Mouse (Mus musculus) liver, adult 2 months (tissue): ENCODE results near the gene Acsl5. TPM values are rescaled to one million over a fixed set of nuclear protein-coding genes. Genes with fewer than 3 reads are reported as not detected.
A peak's percentile ranks its signal among the peaks of the same experiment; 100 is the strongest.

Source experiments
- DNase-seq: peaks from one replicate; pipeline ENCODE4 v3.0.0-alpha.2; 2011; ENCODE audit warnings: low read depth, low spot score; ENCODE audit errors: extremely low read depth
- H3K27ac ChIP-seq: fragments of 200-500 bp; replicated peaks from 2 replicates; pipeline ENCODE4 v1.5.1; 2012; ENCODE audit warnings: low read depth, mild to moderate bottlenecking, control low read depth, inconsistent platforms, low read length; ENCODE audit not compliant: insufficient read depth
- H3K27me3 ChIP-seq: fragments of 200-500 bp; 2 replicates; pipeline ENCODE4 v1.6.1; 2012; ENCODE audit warnings: mild to moderate bottlenecking, moderate library complexity, low read length, inconsistent platforms; ENCODE audit not compliant: control insufficient read depth, insufficient read depth
- H3K36me3 ChIP-seq: fragments of 200-500 bp; 2 replicates; pipeline ENCODE4 v1.6.1; 2012; ENCODE audit warnings: low read length, inconsistent platforms; ENCODE audit not compliant: control insufficient read depth, insufficient read depth
- H3K4me1 ChIP-seq: fragments of 200-500 bp; 2 replicates; pipeline ENCODE4 v1.6.1; 2011; ENCODE audit warnings: low read length; ENCODE audit not compliant: control insufficient read depth, insufficient read depth
- H3K4me3 ChIP-seq: fragments of 200-500 bp; 2 replicates; pipeline ENCODE4 v1.5.1; 2011; ENCODE audit warnings: low read depth, mild to moderate bottlenecking, control low read depth, low read length, moderate library complexity; ENCODE audit not compliant: insufficient read depth
- H3K79me2 ChIP-seq: fragments of 200-500 bp; 2 replicates; pipeline ENCODE4 v1.6.1; 2012; ENCODE audit warnings: inconsistent platforms, mild to moderate bottlenecking, low read length, moderate library complexity; ENCODE audit not compliant: control insufficient read depth, insufficient read depth
- H3K9ac ChIP-seq: fragments of 200-500 bp; 2 replicates; pipeline ENCODE4 v1.6.1; 2012; ENCODE audit warnings: low read depth, mild to moderate bottlenecking, control low read depth, inconsistent platforms, low read length
- CTCF ChIP-seq: fragments of 200-500 bp; IDR thresholded peaks from 2 replicates; pipeline ENCODE4 v1.5.1; 2011; ENCODE audit warnings: low read depth, low read length, control low read depth
- POLR2A ChIP-seq: fragments of 200-500 bp; IDR thresholded peaks from 2 replicates; pipeline ENCODE4 v1.6.1; 2011; ENCODE audit warnings: low read length, control low read depth; ENCODE audit not compliant: insufficient read depth; ENCODE audit errors: extremely low read depth
- WGBS: fragments of 180-500 bp; shearing (Covaris S2); methylation state at CpG from one replicate; pipeline ENCODE4 v1.1.7; 2018; 5-methylcytosine and 5-hydroxymethylcytosine counted together
- polyA plus RNA-seq: library from polyadenylated mRNA; depleted of rRNA; stranded (reverse); fragments of >200 nt; gene quantifications from 2 replicates; pipeline ENCODE4 v1.2.3, GENCODE M21; 2012
- total RNA-seq: library from RNA; depleted of rRNA; stranded (reverse); fragments of >200 nt; gene quantifications from 2 replicates; pipeline ENCODE4 v1.2.3, GENCODE M21; 2014

Acsl5 gene
- total and polyA plus RNA-seq, 2 experiments, result 206 to 1,190 TPM

- 49% methylated on average over 4 of the region's 4 CpGs for WGBS
- no peak for DNase-seq
- TF ChIP-seq CTCF (no peak), POLR2A (no peak)
- Histone ChIP-seq H3K4me3 (no peak overlapping the region), H3K27ac (peak overlapping the region; percentile 53; the same call in 1 of the 2 replicates), H3K79me2 (0 out of 2 replicates have a peak, but pooled peaks cover 3% of the 10 kb centered on the region), H3K4me1 (peaks cover 11% of the 10 kb centered on the region), H3K9ac (no peak overlapping the region), H3K27me3 (no peaks in the 10 kb centered on the region), H3K36me3 (peaks cover 64% of the 10 kb centered on the region)
Observed at GRCm38 (mm10) chr19:55276100-55276499, 24.4 kb downstream of the Acsl5 start.

GRCm38 (mm10) chr19:55276770-55277169 is 25.0 kb downstream of the Acsl5 start:
- H3K9ac ChIP-seq, result 0 out of 2 replicates have a peak overlapping the region, but pooled peaks have one; percentile 43
- H3K36me3 ChIP-seq, result peaks cover 65% of the 10 kb centered on the region
- H3K27ac ChIP-seq, result peak overlapping the region; percentile 67
- TF ChIP-seq CTCF, result no peak
- TF ChIP-seq POLR2A, result no peak
- WGBS, result 41% methylated on average over 3 of the region's 3 CpGs
- DNase-seq, result peak; percentile 69
- H3K4me1 ChIP-seq, result peaks cover 11% of the 10 kb centered on the region
- no peak overlapping the region for H3K4me3 ChIP-seq
- H3K79me2 ChIP-seq, result 0 out of 2 replicates have a peak, but pooled peaks cover 3% of the 10 kb centered on the region
- no peaks in the 10 kb centered on the region for H3K27me3 ChIP-seq

DNA sequence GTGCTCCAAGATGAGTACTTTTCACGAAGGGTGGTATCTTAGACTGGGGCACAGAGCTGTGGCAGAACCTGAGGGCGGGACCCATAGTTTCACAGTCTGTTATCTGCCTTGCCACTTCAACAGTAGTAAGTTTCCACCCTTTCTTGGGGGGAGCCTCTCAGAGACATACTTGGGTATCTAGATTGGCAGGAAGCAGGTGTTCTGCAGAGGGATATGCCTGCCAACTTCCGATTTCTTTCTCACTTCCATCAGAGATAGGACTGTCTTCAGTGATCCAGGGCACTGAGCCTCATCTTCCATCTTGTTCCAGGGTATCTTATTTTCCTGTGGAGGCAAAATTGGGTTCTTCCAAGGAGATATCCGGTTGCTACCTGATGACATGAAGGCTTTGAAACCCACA is 32.4 kb downstream of the Acsl5 start:
- DNase-seq, result no peak
- Histone ChIP-seq H3K27ac (no peak overlapping the region), H3K79me2 (no peaks in the 10 kb centered on the region), H3K27me3 (no peaks in the 10 kb centered on the region), H3K4me1 (no peaks in the 10 kb centered on the region), H3K36me3 (peaks cover 90% of the 10 kb centered on the region), H3K9ac (no peak overlapping the region), H3K4me3 (no peak overlapping the region)
- WGBS, result 86% methylated on average over 4 of the region's 4 CpGs
- no peak for TF ChIP-seq POLR2A
- no peak for TF ChIP-seq CTCF

DNA sequence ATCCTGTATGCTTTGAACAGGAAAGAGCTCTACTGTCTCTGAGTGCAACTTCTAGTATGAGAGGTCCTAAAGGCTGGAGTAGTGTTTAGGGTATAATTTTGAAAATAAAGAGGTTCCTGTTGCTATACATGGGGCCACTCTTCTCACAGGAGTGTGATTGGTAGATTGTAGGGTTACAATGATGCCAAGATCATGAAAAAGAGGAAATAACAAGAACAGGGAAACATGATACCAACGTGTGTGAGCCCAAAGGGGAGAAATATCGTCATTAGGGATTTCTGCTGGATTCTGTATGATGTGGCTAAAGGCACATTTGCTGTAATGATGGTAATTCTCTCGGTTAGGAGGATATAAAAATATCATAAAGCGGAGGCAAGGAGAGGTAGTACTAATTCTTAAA is 34.3 kb downstream of the Acsl5 start:
- H3K27me3 ChIP-seq, result no peaks in the 10 kb centered on the region
- no peaks in the 10 kb centered on the region for H3K4me1 ChIP-seq
- DNase-seq, result no peak
- no peak for TF ChIP-seq POLR2A
- no peak for TF ChIP-seq CTCF
- H3K9ac ChIP-seq, result no peak overlapping the region
- H3K79me2 ChIP-seq, result no peaks in the 10 kb centered on the region
- H3K27ac ChIP-seq, result no peak overlapping the region
- WGBS, result 92% methylated on average over 4 of the region's 4 CpGs
- no peak overlapping the region for H3K4me3 ChIP-seq
- H3K36me3 ChIP-seq, result peaks cover 89% of the 10 kb centered on the region

DNA sequence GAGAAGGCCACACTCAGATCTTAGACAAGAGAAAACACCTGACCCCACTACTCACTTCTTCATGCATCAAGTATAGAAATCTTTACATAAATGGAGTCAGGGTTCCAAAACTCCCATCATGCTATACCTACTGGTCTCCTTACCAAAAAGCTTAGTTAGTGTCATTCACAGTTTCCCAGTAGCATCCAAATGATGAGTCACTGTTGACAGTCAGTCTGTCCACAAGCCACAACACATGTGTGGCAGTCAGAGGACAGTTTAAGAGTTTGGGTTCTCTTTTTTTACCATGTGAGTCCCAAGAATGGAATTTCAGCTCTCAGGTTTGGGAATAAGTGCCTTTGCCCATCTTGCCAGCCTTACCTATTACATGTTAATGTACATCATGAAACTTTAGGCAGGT is 37.2 kb downstream of the Acsl5 start:
- H3K36me3 ChIP-seq, result peaks cover 90% of the 10 kb centered on the region
- no peak overlapping the region for H3K9ac ChIP-seq
- H3K4me1 ChIP-seq, result no peaks in the 10 kb centered on the region; the same call in 1 of the 2 replicates
- DNase-seq, result no peak
- no peaks in the 10 kb centered on the region for H3K79me2 ChIP-seq
- no peak overlapping the region for H3K27ac ChIP-seq
- no peak overlapping the region for H3K4me3 ChIP-seq
- H3K27me3 ChIP-seq, result no peaks in the 10 kb centered on the region
- no peak for TF ChIP-seq POLR2A
- no peak for TF ChIP-seq CTCF

GRCm38 (mm10) chr19:55290621-55291270 is 39.0 kb downstream of the Acsl5 start:
- Histone ChIP-seq H3K9ac (no peak overlapping the region), H3K36me3 (peaks cover 88% of the 10 kb centered on the region), H3K4me3 (no peak overlapping the region), H3K27ac (no peak overlapping the region), H3K4me1 (no peaks in the 10 kb centered on the region; the same call in 1 of the 2 replicates), H3K79me2 (no peaks in the 10 kb centered on the region), H3K27me3 (no peaks in the 10 kb centered on the region)
- DNase-seq, result no peak
- WGBS, result 79% methylated on average over 2 of the region's 2 CpGs
- TF ChIP-seq POLR2A (no peak), CTCF (no peak)
